Mouse (Mus musculus): ENCODE data around the gene Fpgs. TPM values are rescaled to one million over a fixed set of nuclear protein-coding genes. Genes with fewer than 3 reads are reported as not detected.

The Fpgs gene
- polyA plus RNA-seq (2012; rRNA removed), result 33.7 and 45.7 TPM in 2 replicates

GRCm38 (mm10) chr2:32704021-32704421, at the start of gene Fpgs:
TSS of gene Fpgs (minus strand) at chr2:32704145.
- TF ChIP-seq CTCF (IDR thresholded peaks at IDR 0.05; ENCODE audit: borderline replicate concordance, extremely low read depth, insufficient read depth, insufficient read length) (no peak), POLR2A (IDR thresholded peaks at IDR 0.05; ENCODE audit: borderline replicate concordance, extremely low read depth, insufficient read depth, insufficient read length, poor library complexity, severe bottlenecking) (no peak)

GRCm38 (mm10) chr2:32752181-32752580, 48.2 kb upstream of the Fpgs start:
- no peak for TF ChIP-seq POLR2A (IDR thresholded peaks at IDR 0.05; ENCODE audit: borderline replicate concordance, extremely low read depth, insufficient read depth, insufficient read length, poor library complexity, severe bottlenecking)

More at GRCm38 (mm10) chr2:32704021-32704421, at the start of gene Fpgs:
- DNase-seq (ENCODE audit: low read depth), result no peak

GRCm38 (mm10) chr2:32751665-32752033, 47.7 kb upstream of the Fpgs start:
- TF ChIP-seq POLR2A (IDR thresholded peaks at IDR 0.05; ENCODE audit: borderline replicate concordance, extremely low read depth, insufficient read depth, insufficient read length, poor library complexity, severe bottlenecking), result no peak
- TF ChIP-seq CTCF (IDR thresholded peaks at IDR 0.05; ENCODE audit: borderline replicate concordance, extremely low read depth, insufficient read depth, insufficient read length), result no peak

More at GRCm38 (mm10) chr2:32752181-32752580, 48.2 kb upstream of the Fpgs start:
- DNase-seq (ENCODE audit: low read depth), result peak; percentile 10

GRCm38 (mm10) chr2:32750887-32751664, 47.1 kb upstream of the Fpgs start:
- DNase-seq (ENCODE audit: low read depth), result peak; percentile 85
- no peak for TF ChIP-seq POLR2A (IDR thresholded peaks at IDR 0.05; ENCODE audit: borderline replicate concordance, extremely low read depth, insufficient read depth, insufficient read length, poor library complexity, severe bottlenecking)
- TF ChIP-seq CTCF (IDR thresholded peaks at IDR 0.05; ENCODE audit: borderline replicate concordance, extremely low read depth, insufficient read depth, insufficient read length), result no peak

More at GRCm38 (mm10) chr2:32751665-32752033, 47.7 kb upstream of the Fpgs start:
- DNase-seq (ENCODE audit: low read depth), result no peak

GRCm38 (mm10) chr2:32750199-32750598, 46.3 kb upstream of the Fpgs start:
- no peak for TF ChIP-seq POLR2A (IDR thresholded peaks at IDR 0.05; ENCODE audit: borderline replicate concordance, extremely low read depth, insufficient read depth, insufficient read length, poor library complexity, severe bottlenecking)
- TF ChIP-seq CTCF (IDR thresholded peaks at IDR 0.05; ENCODE audit: borderline replicate concordance, extremely low read depth, insufficient read depth, insufficient read length), result no peak
- no peak for DNase-seq (ENCODE audit: low read depth)

- no peak for DNase-seq (ENCODE audit: low read depth)
- TF ChIP-seq POLR2A (IDR thresholded peaks at IDR 0.05; ENCODE audit: borderline replicate concordance, extremely low read depth, insufficient read depth, insufficient read length, poor library complexity, severe bottlenecking) (no peak), CTCF (IDR thresholded peaks at IDR 0.05; ENCODE audit: borderline replicate concordance, extremely low read depth, insufficient read depth, insufficient read length) (no peak)
Measured at GRCm38 (mm10) chr2:32749082-32749481, 45.1 kb upstream of the Fpgs start.

- no peak for DNase-seq (ENCODE audit: low read depth)
- TF ChIP-seq CTCF (IDR thresholded peaks at IDR 0.05; ENCODE audit: borderline replicate concordance, extremely low read depth, insufficient read depth, insufficient read length) (no peak), POLR2A (IDR thresholded peaks at IDR 0.05; ENCODE audit: borderline replicate concordance, extremely low read depth, insufficient read depth, insufficient read length, poor library complexity, severe bottlenecking) (no peak)
Measured at GRCm38 (mm10) chr2:32744272-32744982, 40.5 kb upstream of the Fpgs start.

- peak; percentile 95 for DNase-seq (ENCODE audit: low read depth)
- TF ChIP-seq POLR2A (IDR thresholded peaks at IDR 0.05; ENCODE audit: borderline replicate concordance, extremely low read depth, insufficient read depth, insufficient read length, poor library complexity, severe bottlenecking) (peak; percentile 51; the same call in 1 of the 2 replicates), CTCF (IDR thresholded peaks at IDR 0.05; ENCODE audit: borderline replicate concordance, extremely low read depth, insufficient read depth, insufficient read length) (no peak)
Measured at GRCm38 (mm10) chr2:32742173-32742531, 38.2 kb upstream of the Fpgs start.

- TF ChIP-seq CTCF (IDR thresholded peaks at IDR 0.05; ENCODE audit: borderline replicate concordance, extremely low read depth, insufficient read depth, insufficient read length) (no peak), POLR2A (IDR thresholded peaks at IDR 0.05; ENCODE audit: borderline replicate concordance, extremely low read depth, insufficient read depth, insufficient read length, poor library complexity, severe bottlenecking) (peak; percentile 81)
- peak; percentile 88 for DNase-seq (ENCODE audit: low read depth)
Measured at GRCm38 (mm10) chr2:32741273-32742172, 37.6 kb upstream of the Fpgs start.

GRCm38 (mm10) chr2:32740916-32741272, 36.9 kb upstream of the Fpgs start, which contains the start of gene 6330409D20Rik:
TSS of gene 6330409D20Rik (minus strand) at chr2:32741016.
- DNase-seq (ENCODE audit: low read depth), result no peak
- no peak for TF ChIP-seq POLR2A (IDR thresholded peaks at IDR 0.05; ENCODE audit: borderline replicate concordance, extremely low read depth, insufficient read depth, insufficient read length, poor library complexity, severe bottlenecking)

GRCm38 (mm10) chr2:32739311-32739710, 35.4 kb upstream of the Fpgs start:
- no peak for DNase-seq (ENCODE audit: low read depth)

More at GRCm38 (mm10) chr2:32739311-32739710, 35.4 kb upstream of the Fpgs start:
- no peak for TF ChIP-seq POLR2A (IDR thresholded peaks at IDR 0.05; ENCODE audit: borderline replicate concordance, extremely low read depth, insufficient read depth, insufficient read length, poor library complexity, severe bottlenecking)
- no peak for TF ChIP-seq CTCF (IDR thresholded peaks at IDR 0.05; ENCODE audit: borderline replicate concordance, extremely low read depth, insufficient read depth, insufficient read length)

Measured in brain, embryonic 14.5 days (tissue).